Mouse (Mus musculus) gastrocnemius, adult 2 months (tissue): ENCODE measurements at regions not wholly inside any gene's neighbourhood (a gene's known extent, or its start where the extent isn't known, plus 50 kb on each side); places are given as distances from the start of the nearest gene placed in this dataset.

Experiments
- DNase-seq: peaks from one replicate; pipeline ENCODE4 v3.0.0; 2022
- H3K27ac ChIP-seq: fragments of 200-600 bp; 2 replicates; pipeline ENCODE4 v1.8.1; 2022; ENCODE audit warnings: mild to moderate bottlenecking
- H3K4me3 ChIP-seq: fragments of 200-600 bp; 2 replicates; pipeline ENCODE4 v1.8.1; 2022; ENCODE audit warnings: mild to moderate bottlenecking, moderate library complexity
- CTCF ChIP-seq: fragments of 200-600 bp; IDR thresholded peaks from 2 replicates; pipeline ENCODE4 v1.8.1; 2022; ENCODE audit warnings: antibody characterized with exemption, mild to moderate bottlenecking, moderate library complexity
- intact Hi-C: fragments of 180-260 bp; cut with DNase I; formaldehyde crosslinking; loops from one replicate; pipeline ENCODE4 v1.15.1; 2025

- intact Hi-C loops: loop anchor here (2.0 to 5.0 kb wide), 3 partner anchors 32 to 157 kb away; partner anchors contain the start of gene Tsc22d1
- H3K4me3 ChIP-seq: peak overlapping the region; percentile 63
- TF ChIP-seq CTCF: 0 out of 2 replicates have a peak, but pooled peaks have one; percentile 0
- H3K27ac ChIP-seq: peak overlapping the region; percentile 93
- peak; percentile 80 for DNase-seq
These were observed 144.1 kb downstream of the Nufip1 start for GRCm38 (mm10) chr14:76254565-76255501.

- Histone ChIP-seq H3K4me3 (no peak overlapping the region), H3K27ac (peak overlapping the region; percentile 93)
- no peak for DNase-seq
- intact Hi-C loops: loop anchor here (2.0 to 5.0 kb wide), 3 partner anchors 33 to 156 kb away; partner anchors contain the start of gene Tsc22d1
- no peak for TF ChIP-seq CTCF
These were observed 145.3 kb downstream of the Nufip1 start for GRCm38 (mm10) chr14:76255971-76256370.

DNA sequence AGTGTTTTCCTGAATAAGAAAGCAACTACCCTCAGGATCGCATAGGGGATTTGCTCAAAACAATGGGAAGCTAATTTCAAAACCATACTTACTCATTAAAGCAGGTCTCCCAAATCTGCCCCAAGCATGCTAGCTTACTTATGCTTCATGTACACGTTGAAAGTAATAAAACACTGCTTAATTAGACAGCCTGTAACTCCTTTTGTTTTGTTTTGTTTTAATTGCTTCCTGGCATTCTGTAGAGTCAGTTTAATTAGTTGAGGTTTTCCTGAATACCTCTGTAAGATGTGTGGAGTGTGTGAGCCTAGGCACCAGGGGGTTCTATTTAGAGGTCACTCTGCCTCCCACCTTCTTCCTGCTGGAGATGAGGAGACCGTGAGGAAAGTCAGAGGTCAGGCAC, 147.9 kb downstream of the Nufip1 start:
- Histone ChIP-seq H3K27ac (no peak overlapping the region), H3K4me3 (no peak overlapping the region)
- no peak for DNase-seq
- intact Hi-C loops: loop anchor here (5.0 kb wide), 1 partner anchor 154 kb away; the partner anchor contains the start of gene Tsc22d1
- no peak for TF ChIP-seq CTCF

- intact Hi-C loops: no loop called here
- no peak for TF ChIP-seq CTCF
- Histone ChIP-seq H3K27ac (no peak overlapping the region), H3K4me3 (no peak overlapping the region)
- no peak for DNase-seq
These were observed 150.1 kb downstream of the Nufip1 start for GRCm38 (mm10) chr14:76260628-76261293.

GRCm38 (mm10) chr14:76263682-76264081, 151.1 kb upstream of the Tsc22d1 start:
- no peak for TF ChIP-seq CTCF
- no peak overlapping the region for H3K27ac ChIP-seq
- intact Hi-C loops: no loop called here
- no peak for DNase-seq
- H3K4me3 ChIP-seq: no peak overlapping the region

- Histone ChIP-seq H3K27ac (no peak overlapping the region), H3K4me3 (no peak overlapping the region)
- intact Hi-C loops: no loop called here
- no peak for TF ChIP-seq CTCF
- no peak for DNase-seq
These were observed 148.9 kb upstream of the Tsc22d1 start for GRCm38 (mm10) chr14:76265819-76266218.

DNA sequence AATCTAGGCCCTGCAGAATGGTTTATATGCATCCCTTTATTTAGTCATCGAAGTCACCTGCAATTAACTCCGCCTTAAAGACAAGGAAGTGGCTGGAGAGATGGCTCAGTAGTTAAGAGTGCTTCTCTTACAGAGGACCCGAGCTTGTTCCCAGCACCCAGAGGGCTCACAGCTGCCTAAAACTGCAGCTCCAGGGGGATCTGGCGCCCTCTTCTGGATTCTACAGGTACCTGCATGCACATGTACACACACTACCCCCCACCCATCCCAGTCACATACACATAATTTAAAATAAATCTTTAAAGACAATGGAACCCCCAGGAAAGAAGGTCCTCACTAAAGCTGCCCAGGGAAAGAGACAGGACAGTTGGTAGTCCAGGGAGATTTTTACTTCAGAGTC, 148.5 kb upstream of the Tsc22d1 start:
- no peak for DNase-seq
- Histone ChIP-seq H3K4me3 (no peak overlapping the region), H3K27ac (no peak overlapping the region)
- intact Hi-C loops: no loop called here
- peak; percentile 16; the same call in 1 of the 2 replicates for TF ChIP-seq CTCF

DNA sequence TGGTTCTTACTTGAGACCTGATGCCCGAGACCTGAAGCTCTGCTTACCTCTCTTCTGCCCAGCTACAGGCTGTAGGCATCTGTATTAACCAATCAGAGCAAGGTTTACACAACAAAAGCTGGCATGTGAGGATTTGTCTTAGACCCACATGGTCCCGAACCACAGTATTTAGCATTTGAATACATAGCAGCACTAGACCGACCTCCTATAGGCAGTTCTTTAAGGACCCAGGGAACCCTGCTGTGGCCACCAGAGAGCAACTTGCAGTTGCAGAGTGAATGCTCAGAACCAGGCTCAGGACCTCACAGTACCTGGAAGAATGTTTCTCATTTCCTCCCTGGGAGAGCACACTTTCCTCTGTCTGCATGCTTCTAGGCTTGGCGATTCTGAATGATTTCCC, 147.7 kb upstream of the Tsc22d1 start:
- H3K27ac ChIP-seq: no peak overlapping the region
- DNase-seq: no peak
- no peak overlapping the region for H3K4me3 ChIP-seq
- intact Hi-C loops: no loop called here
- TF ChIP-seq CTCF: no peak

- intact Hi-C loops: no loop called here
- Histone ChIP-seq H3K27ac (no peak overlapping the region), H3K4me3 (no peak overlapping the region)
- DNase-seq: no peak
- TF ChIP-seq CTCF: no peak
These were observed 143.6 kb upstream of the Tsc22d1 start for GRCm38 (mm10) chr14:76271190-76271589.

DNA sequence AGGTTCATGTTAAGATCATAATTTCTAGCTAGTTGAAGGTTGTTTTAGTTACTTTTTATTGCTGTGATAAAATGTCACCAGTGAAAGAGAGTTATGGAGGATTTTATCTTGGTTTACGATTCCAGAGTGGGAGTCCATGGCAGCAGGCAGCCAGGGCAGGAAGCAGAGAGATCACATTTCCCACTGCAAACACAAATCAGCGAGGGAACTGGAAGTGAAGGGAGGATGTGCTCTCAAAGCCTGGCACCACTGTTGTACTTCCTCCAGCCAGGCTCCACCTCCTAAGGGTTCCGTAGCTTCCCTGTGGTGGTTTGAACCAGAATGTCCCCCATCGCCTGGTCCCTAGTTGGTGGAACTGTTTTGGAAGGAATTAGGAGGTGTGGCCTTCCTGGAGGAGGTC, 141.9 kb upstream of the Tsc22d1 start:
- intact Hi-C loops: no loop called here
- TF ChIP-seq CTCF: no peak
- no peak overlapping the region for H3K4me3 ChIP-seq
- DNase-seq: no peak
- H3K27ac ChIP-seq: no peak overlapping the region

GRCm38 (mm10) chr14:76276655-76277054, 138.1 kb upstream of the Tsc22d1 start:
- TF ChIP-seq CTCF: no peak
- H3K27ac ChIP-seq: no peak overlapping the region
- DNase-seq: no peak
- intact Hi-C loops: no loop called here
- no peak overlapping the region for H3K4me3 ChIP-seq

GRCm38 (mm10) chr14:76278751-76279450, 135.9 kb upstream of the Tsc22d1 start:
- TF ChIP-seq CTCF: no peak
- no peak for DNase-seq
- intact Hi-C loops: no loop called here
- Histone ChIP-seq H3K4me3 (no peak overlapping the region), H3K27ac (no peak overlapping the region)
